Mouse (Mus musculus) thymus, adult 2 months (tissue): ENCODE measurements around the gene March2. TPM values are rescaled to one million over a fixed set of nuclear protein-coding genes. Genes with fewer than 3 reads are reported as not detected.

Source experiments
- DNase-seq: peaks from one replicate; pipeline ENCODE4 v3.0.0; 2021
- H3K27ac ChIP-seq: fragments of 200-500 bp; 2 replicates; pipeline ENCODE4 v1.5.1; 2012; ENCODE audit warnings: low read length, control low read depth; ENCODE audit not compliant: control insufficient read depth, insufficient read depth
- H3K27me3 ChIP-seq: fragments of 200-500 bp; 2 replicates; pipeline ENCODE4 v1.6.1; 2012; ENCODE audit warnings: mild to moderate bottlenecking, low read length, moderate library complexity, mixed read lengths; ENCODE audit not compliant: control insufficient read depth, insufficient read depth
- H3K36me3 ChIP-seq: fragments of 200-500 bp; 2 replicates; pipeline ENCODE4 v1.6.1; 2012; ENCODE audit warnings: mild to moderate bottlenecking, low read length, moderate library complexity; ENCODE audit not compliant: control insufficient read depth, insufficient read depth
- H3K4me1 ChIP-seq: fragments of 200-500 bp; replicated peaks from 2 replicates; pipeline ENCODE4 v1.6.1; 2012; ENCODE audit warnings: low read length; ENCODE audit not compliant: control insufficient read depth, insufficient read depth
- H3K4me3 ChIP-seq: fragments of 200-500 bp; 2 replicates; pipeline ENCODE4 v1.5.1; 2012; ENCODE audit warnings: mild to moderate bottlenecking, low read length, control low read depth, moderate library complexity; ENCODE audit not compliant: control insufficient read depth, insufficient read depth
- CTCF ChIP-seq: fragments of 200-500 bp; IDR thresholded peaks from 2 replicates; pipeline ENCODE4 v1.5.1; 2012; ENCODE audit warnings: mild to moderate bottlenecking, control low read depth, low read length, moderate library complexity, borderline replicate concordance; ENCODE audit not compliant: control insufficient read depth, poor library complexity, insufficient read depth; ENCODE audit errors: extremely low read depth
- POLR2A ChIP-seq: fragments of 200-500 bp; IDR thresholded peaks from 2 replicates; pipeline ENCODE4 v1.6.1; 2012; ENCODE audit warnings: mild to moderate bottlenecking, low read length, control low read depth, moderate library complexity; ENCODE audit not compliant: control insufficient read depth, poor library complexity, insufficient read depth; ENCODE audit errors: extremely low read depth
- WGBS: fragments of 180-500 bp; shearing (Covaris S2); methylation state at CpG from one replicate; pipeline ENCODE4 v1.1.7; 2018; 5-methylcytosine and 5-hydroxymethylcytosine counted together
- polyA plus RNA-seq: library from polyadenylated mRNA; depleted of rRNA; stranded (reverse); fragments of >200 nt; gene quantifications from 2 replicates; pipeline ENCODE4 v1.2.3, GENCODE M21; 2012

The March2 gene
- polyA plus RNA-seq, 1 experiment, result 120 TPM

DNA sequence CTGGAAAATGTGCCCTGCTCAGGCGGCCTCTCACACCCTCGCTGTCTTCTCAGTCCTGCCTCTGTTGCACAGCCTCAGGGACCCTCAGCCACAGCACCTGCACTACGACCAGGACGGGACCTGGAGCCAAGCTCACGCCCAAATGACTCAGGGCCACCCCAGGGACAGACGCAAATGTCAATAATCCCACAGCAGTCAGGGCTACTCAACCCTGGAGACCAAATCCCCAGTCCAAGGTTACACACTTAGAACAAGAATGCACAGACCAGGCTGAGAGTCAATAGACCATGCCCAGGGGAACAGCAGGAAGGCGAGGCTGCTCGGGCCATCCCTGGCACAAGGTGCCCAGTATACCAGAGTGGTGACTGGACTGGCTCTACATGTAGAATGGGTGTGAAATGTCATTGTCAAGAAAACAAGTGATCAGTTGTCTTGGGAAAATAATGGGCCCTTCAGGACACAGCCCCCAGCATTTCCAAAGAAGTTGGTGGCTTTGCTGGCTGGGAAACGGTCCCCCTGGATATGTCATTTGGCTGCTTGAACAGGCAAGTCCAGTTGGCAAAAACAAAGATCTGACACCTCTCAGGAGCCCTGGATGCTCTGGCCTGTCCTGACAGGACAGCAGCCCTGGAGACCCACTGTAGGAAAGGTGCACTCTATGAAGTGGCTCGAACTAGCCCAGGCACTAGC, 37.1 kb upstream of the March2 start:
- Histone ChIP-seq H3K27ac (no peak overlapping the region), H3K36me3 (no peaks in the 10 kb centered on the region), H3K4me1 (peaks cover 34% of the 10 kb centered on the region), H3K27me3 (no peaks in the 10 kb centered on the region), H3K4me3 (no peak overlapping the region)
- 85% methylated on average over 10 of the region's 10 CpGs for WGBS
- TF ChIP-seq CTCF, result no peak
- no peak for TF ChIP-seq POLR2A
- DNase-seq, result no peak

DNA sequence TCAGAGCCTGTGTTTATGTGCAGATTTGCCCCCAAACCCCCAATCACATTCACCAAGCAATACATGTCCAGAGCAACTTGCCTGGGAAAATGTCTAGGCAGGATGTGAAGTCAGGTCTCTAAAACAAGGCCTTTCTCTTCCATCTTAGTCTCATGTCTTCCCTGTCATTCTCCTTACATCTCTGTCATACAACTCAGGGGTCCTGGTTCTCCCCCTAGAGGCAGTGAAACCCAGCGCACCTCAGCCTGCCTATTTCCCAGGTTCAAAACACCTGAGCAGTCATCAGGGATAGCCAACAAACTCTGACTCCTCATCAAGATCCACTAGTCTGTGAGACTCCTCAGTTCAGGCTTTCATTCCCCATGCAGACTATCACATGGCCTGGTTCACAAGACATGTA, 36.2 kb upstream of the March2 start:
- Histone ChIP-seq H3K4me1 (peaks cover 34% of the 10 kb centered on the region), H3K36me3 (peaks cover 2% of the 10 kb centered on the region; the same call in 1 of the 2 replicates), H3K27ac (no peak overlapping the region), H3K4me3 (no peak overlapping the region), H3K27me3 (no peaks in the 10 kb centered on the region)
- TF ChIP-seq CTCF, result no peak
- TF ChIP-seq POLR2A, result no peak
- 96% methylated on average over 1 of the region's 1 CpGs for WGBS
- no peak for DNase-seq

DNA sequence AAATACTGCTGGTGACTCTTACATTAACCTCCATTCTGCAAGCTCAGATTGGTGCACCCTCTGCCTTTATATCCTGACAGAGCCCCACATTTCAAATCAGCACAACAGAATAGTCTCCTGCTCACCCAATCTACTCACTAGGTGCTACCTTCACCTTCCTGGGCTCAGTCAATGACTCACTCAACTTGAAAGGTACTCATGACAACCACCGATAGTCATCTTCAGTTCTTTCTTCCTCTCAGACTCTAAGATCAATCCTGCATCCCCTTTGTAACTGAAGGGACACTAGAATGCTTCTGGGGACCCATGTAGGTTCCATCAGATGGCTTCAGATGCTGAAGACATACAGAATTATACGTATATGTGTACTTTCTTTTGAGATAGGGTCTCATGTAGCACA, 33.8 kb upstream of the March2 start:
- Histone ChIP-seq H3K36me3 (peaks cover 23% of the 10 kb centered on the region), H3K4me3 (no peak overlapping the region), H3K4me1 (peaks cover 19% of the 10 kb centered on the region), H3K27me3 (no peaks in the 10 kb centered on the region), H3K27ac (no peak overlapping the region)
- WGBS, result 82% methylated on average over 2 of the region's 2 CpGs
- no peak for TF ChIP-seq CTCF
- no peak for TF ChIP-seq POLR2A
- DNase-seq, result no peak

DNA sequence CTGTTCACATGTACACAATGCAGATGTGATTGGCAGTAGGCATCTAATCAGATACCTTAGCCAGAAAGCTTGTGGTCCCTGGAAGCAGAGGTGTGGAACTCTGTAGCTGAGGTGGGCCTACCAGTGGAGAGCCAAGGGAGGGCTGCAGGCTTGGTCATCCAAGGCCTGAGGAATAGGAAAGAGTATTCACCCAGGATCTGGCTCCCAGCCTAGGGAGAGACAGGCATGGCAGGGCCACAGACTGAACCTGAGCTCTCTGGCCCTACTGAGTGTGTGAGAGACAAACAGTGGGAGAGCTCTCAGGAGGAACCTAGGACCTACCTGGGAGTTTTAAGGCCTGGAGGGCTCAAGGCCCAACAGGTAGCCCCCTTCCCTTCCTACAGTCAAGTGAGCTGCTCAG, 32.7 kb upstream of the March2 start:
- Histone ChIP-seq H3K27ac (no peak overlapping the region), H3K36me3 (peaks cover 26% of the 10 kb centered on the region), H3K4me3 (no peak overlapping the region), H3K27me3 (no peaks in the 10 kb centered on the region), H3K4me1 (peaks cover 17% of the 10 kb centered on the region)
- no peak for TF ChIP-seq POLR2A
- TF ChIP-seq CTCF, result no peak
- no peak for DNase-seq

DNA sequence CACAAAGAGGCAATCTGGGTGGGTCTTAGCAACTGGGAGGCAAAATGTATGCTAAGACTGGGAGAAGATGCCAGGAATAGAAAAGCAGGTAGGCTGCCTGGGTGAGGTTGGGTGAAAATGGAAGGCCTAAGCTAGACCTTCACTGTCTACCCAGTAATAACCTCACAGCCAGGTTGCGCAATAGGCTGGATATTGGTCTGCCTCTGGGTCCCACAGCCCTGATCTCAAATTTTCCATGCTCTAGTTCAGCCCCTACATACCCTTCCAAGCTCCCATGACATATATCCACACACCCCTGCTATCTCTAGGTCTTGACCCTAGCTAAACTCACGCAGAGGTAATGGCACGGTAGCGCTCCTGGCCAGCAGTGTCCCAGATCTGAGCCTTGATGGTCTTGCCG, 31.0 kb upstream of the March2 start:
- H3K4me1 ChIP-seq, result peaks cover 7% of the 10 kb centered on the region
- no peak for DNase-seq
- WGBS, result 100% methylated on average over 5 of the region's 5 CpGs
- H3K27ac ChIP-seq, result no peak overlapping the region
- H3K27me3 ChIP-seq, result no peaks in the 10 kb centered on the region
- H3K36me3 ChIP-seq, result peaks cover 35% of the 10 kb centered on the region
- H3K4me3 ChIP-seq, result no peak overlapping the region
- TF ChIP-seq CTCF (no peak), POLR2A (no peak)

DNA sequence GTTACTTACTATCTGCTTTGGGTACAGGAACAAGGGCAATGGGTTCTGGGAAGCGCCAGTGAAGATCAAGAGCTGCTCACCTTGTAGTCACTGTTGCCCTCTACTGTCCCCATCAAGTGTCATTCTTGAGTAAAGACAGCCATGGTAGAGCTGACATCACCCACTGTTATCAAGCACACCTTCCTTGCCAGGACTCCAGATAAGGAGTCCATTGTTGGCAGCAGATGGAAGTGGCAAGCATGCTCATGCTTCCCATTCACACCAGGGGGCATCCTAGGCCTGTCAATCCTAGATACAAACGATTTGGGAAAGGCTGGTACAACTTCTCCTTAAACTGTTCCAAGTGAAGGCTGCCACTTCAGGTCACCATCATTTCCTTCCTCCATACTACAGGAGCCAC, 27.5 kb upstream of the March2 start:
- no peak overlapping the region for H3K27ac ChIP-seq
- 62% methylated on average over 2 of the region's 2 CpGs for WGBS
- H3K27me3 ChIP-seq, result no peaks in the 10 kb centered on the region
- TF ChIP-seq CTCF (no peak), POLR2A (no peak)
- no peaks in the 10 kb centered on the region for H3K4me1 ChIP-seq
- H3K4me3 ChIP-seq, result no peak overlapping the region
- peaks cover 35% of the 10 kb centered on the region for H3K36me3 ChIP-seq
- DNase-seq, result no peak
